Mouse (Mus musculus): ENCODE measurements around the gene Gm21903. TPM values are rescaled to one million over a fixed set of nuclear protein-coding genes. Genes with fewer than 3 reads are reported as not detected.
"Not testable (repeated sequence)": the region's sequence is repeated elsewhere in the genome, so short reads cannot be mapped to it uniquely, and the experiment has no call there.

The Gm21903 gene
- not detected in 2 replicates for polyA plus RNA-seq (2012; rRNA removed)

DNA sequence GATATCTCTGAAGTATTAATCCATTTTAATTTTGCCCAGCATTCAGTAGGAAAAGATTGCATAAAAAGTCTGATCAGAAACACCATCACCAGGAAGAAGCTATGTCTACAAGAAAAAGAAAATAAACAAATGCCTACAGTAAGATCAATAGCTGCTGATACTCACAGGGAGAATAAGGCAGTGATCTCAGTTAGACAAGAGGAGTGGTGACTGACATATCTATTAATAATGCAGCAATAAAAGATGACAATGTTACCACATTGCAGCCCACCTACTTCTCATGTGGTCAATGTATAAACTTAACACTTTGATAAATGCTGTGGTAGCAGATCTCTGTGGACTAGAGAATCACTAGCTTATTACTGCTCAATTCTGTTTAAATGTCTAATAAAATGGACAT is at the start of gene Gm21903:
TSS of gene Gm21903 (minus strand) at position 101 of the 400 bp plus-strand sequence.
- Histone ChIP-seq H3K4me3 (ENCODE audit: insufficient read depth, low read length) (no peak within 1 kb of the TSS), H3K4me1 (ENCODE audit: control insufficient read depth, insufficient read depth, low read length) (no peaks in the 10 kb centered on the region), H3K27ac (ENCODE audit: insufficient read depth, low read length) (no peak within 1 kb of the TSS)
- TF ChIP-seq POLR2A (IDR thresholded peaks at IDR 0.05; ENCODE audit: extremely low read depth, insufficient read depth, low read length) (no peak), CTCF (IDR thresholded peaks at IDR 0.05; ENCODE audit: extremely low read depth, insufficient read depth, low read length) (no peak)

DNA sequence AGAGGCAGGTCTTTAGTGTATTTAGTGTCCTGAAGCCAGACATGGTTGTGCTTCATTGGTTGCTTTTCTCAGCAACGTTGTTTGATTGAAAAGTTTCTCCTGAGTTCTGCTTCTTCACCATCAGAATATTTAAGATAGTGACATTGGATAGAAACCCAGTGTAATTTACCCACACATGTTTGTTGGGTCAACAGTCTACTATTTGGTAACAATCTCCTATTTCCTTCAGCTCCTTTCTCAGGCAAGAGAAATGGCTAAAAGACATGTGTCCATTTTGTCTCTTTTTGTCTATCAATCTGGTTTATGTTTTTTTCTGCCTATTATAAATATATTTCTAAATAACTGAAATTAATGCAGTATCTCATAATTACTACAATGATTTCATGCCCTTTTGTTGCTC is 33.8 kb upstream of the Gm21903 start, which contains the start of gene Esp23:
TSS of gene Esp23 (minus strand) at position 101 of the 400 bp plus-strand sequence.
- TF ChIP-seq CTCF (IDR thresholded peaks at IDR 0.05; ENCODE audit: extremely low read depth, insufficient read depth, low read length) (no peak), POLR2A (IDR thresholded peaks at IDR 0.05; ENCODE audit: extremely low read depth, insufficient read depth, low read length) (no peak)
- Histone ChIP-seq H3K4me3 (ENCODE audit: insufficient read depth, low read length) (no peak within 1 kb of the TSS), H3K4me1 (ENCODE audit: control insufficient read depth, insufficient read depth, low read length) (no peaks in the 10 kb centered on the region), H3K27ac (ENCODE audit: insufficient read depth, low read length) (no peak within 1 kb of the TSS)

DNA sequence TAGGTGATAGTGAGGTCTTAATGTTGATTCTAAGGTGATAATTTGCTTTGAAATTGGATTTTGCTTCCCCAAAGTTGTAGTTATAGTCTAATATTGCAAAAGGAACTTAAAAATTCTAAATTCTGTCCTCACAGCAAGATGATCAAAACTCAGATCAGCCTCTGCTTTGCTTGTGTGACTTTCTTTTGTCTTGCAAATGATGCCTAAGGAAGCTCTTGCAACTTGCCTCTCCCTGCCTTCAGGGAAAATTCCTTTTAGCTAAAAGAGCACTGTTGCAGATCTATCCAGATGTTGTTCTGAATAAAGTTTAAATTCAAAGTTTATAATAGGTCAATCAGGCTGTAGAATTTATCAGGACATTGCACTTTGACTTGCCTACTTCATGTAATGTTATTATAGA is 20.5 kb upstream of the Gm21903 start:
- Histone ChIP-seq H3K4me3 (ENCODE audit: insufficient read depth, low read length) (no peak overlapping the region), H3K27ac (ENCODE audit: insufficient read depth, low read length) (no peak overlapping the region), H3K4me1 (ENCODE audit: control insufficient read depth, insufficient read depth, low read length) (no peaks in the 10 kb centered on the region)
- TF ChIP-seq POLR2A (IDR thresholded peaks at IDR 0.05; ENCODE audit: extremely low read depth, insufficient read depth, low read length) (no peak), CTCF (IDR thresholded peaks at IDR 0.05; ENCODE audit: extremely low read depth, insufficient read depth, low read length) (no peak)

DNA sequence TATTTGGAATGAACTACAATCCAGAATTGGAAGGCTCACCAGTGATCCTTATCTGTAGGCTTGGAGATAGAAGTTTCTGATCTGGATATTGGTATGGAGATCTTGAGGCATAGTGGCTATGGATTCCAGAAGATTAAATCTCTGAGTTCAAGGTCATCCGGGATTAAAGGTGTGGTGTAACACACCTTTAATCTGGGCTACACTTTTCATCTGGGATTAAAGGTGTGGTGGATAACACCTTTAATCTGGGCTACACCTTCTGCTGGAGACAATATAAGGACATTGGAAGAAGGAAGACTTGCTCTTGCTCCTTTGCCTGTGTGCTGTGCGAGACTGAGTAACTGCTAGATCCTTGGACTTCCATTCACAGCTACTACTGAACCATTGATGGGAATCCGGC is 6.7 kb downstream of the Gm21903 start, which contains the start of gene Esp24:
TSS of gene Esp24 (plus strand) at position 301 of the 400 bp plus-strand sequence.
- not testable (repeated sequence) for H3K27ac ChIP-seq (ENCODE audit: insufficient read depth, low read length)

DNA sequence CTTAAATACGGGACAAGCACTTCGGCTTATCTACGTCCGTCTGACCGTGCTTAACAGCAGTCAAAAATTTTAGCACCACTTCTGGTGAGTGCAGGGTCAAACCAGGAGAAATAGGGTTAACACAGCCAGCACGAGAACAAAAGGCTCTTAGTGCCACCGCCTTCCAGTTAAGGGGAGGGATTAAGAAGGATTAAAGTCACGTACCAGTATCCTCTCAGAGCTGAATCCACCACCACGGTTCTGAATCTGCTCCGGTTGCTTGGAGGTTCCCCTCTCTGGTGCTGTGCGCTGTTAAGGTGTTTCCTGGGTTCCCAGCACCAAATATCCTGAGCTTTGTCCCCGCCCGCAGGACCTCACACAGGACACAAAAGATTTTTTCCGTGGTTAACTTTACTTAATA is 26.0 kb downstream of the Gm21903 start:
- no peak overlapping the region for H3K4me3 ChIP-seq (ENCODE audit: insufficient read depth, low read length)
- no peak overlapping the region for H3K27ac ChIP-seq (ENCODE audit: insufficient read depth, low read length)
- no peaks in the 10 kb centered on the region for H3K4me1 ChIP-seq (ENCODE audit: control insufficient read depth, insufficient read depth, low read length)
- TF ChIP-seq POLR2A (IDR thresholded peaks at IDR 0.05; ENCODE audit: extremely low read depth, insufficient read depth, low read length) (no peak), CTCF (IDR thresholded peaks at IDR 0.05; ENCODE audit: extremely low read depth, insufficient read depth, low read length) (no peak)

More for the DNA sequence above, 6.7 kb downstream of the Gm21903 start, which contains the start of gene Esp24:
- H3K4me3 ChIP-seq (ENCODE audit: insufficient read depth, low read length); H3K4me1 ChIP-seq (ENCODE audit: control insufficient read depth, insufficient read depth, low read length): not testable (repeated sequence)

DNA sequence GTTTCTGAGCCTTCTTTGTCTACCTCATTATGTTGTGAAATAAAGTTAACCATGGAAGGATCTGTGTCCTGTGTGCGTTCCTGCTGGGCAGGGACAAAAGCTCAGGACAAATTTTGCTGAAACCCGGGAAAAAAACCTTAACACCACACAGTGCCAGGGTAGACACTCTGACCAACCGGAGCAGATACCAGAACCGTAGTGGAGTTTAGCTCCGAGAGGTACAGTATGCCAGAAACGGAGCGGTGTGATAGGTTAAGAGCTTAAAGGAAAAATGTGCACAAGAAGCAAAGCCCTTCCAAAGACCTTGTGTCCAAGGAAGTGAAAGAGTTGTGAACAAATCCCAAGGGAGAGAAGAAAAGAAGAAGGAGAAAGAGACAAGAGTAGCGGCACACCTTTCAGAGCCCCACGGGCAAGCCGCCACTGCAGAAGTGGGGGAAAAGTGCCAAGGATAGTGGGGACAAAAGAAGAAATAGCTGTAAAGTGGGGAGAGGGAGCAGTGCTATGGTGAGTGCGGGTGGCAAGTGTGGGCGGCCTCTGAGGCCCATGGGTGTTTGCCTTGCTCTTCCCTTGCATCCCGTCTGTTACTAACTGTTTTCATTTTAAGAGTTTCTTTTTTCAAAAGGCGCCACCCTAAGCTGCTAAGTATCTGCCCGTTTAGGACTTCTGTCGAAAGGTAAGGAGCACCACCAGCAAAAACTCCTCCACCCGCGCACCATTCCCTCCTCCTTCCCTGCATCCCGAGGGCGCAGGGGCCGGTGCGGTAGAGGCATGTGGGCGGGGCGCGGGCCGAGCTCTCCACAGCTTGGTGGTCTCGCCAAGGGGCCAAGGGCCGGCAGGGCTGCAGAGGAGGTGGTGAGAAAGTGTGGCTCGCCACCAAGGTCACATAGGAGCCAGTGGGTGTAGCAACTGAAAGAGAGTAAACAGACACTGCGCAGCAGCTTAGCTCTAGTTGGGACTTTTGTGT is 32.2 kb downstream of the Gm21903 start:
- Histone ChIP-seq H3K4me3 (ENCODE audit: insufficient read depth, low read length) (no peak overlapping the region), H3K4me1 (ENCODE audit: control insufficient read depth, insufficient read depth, low read length) (no peaks in the 10 kb centered on the region), H3K27ac (ENCODE audit: insufficient read depth, low read length) (no peak overlapping the region)
- TF ChIP-seq CTCF (IDR thresholded peaks at IDR 0.05; ENCODE audit: extremely low read depth, insufficient read depth, low read length) (no peak), POLR2A (IDR thresholded peaks at IDR 0.05; ENCODE audit: extremely low read depth, insufficient read depth, low read length) (no peak)

DNA sequence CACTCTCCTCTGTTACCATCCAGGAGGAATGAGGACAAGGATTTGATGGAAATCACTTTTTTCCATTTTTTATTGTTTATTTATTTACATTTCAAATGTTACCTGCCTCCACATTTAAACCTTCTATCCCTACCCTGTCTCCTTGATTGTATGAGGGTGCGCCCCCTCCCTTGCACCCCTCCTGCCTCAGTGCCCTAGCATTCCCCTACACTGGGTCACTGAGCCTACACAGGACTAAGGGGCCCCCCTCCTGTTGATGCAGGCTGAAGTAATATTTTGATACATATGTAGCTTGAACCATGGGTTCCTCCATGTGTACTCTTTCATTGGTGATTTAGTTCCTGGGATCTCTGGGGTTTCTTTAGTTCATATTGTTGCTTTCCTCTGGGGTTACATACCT is 33.3 kb downstream of the Gm21903 start:
- H3K4me1 ChIP-seq (ENCODE audit: control insufficient read depth, insufficient read depth, low read length), result no peaks in the 10 kb centered on the region
- no peak overlapping the region for H3K4me3 ChIP-seq (ENCODE audit: insufficient read depth, low read length)
- TF ChIP-seq POLR2A (IDR thresholded peaks at IDR 0.05; ENCODE audit: extremely low read depth, insufficient read depth, low read length) (no peak), CTCF (IDR thresholded peaks at IDR 0.05; ENCODE audit: extremely low read depth, insufficient read depth, low read length) (no peak)
- H3K27ac ChIP-seq (ENCODE audit: insufficient read depth, low read length), result no peak overlapping the region

Other genes starting within 250 kb of the Gm21903 start
- gene Esp24, start 6.6 kb downstream of the Gm21903 start, polyA plus RNA-seq (2012; rRNA removed), result not detected in 2 replicates
- not detected in 2 replicates for gene Esp23, start 33.7 kb upstream of the Gm21903 start, polyA plus RNA-seq (2012; rRNA removed)
- not detected in 2 replicates for gene Esp22, start 52.0 kb upstream of the Gm21903 start, polyA plus RNA-seq (2012; rRNA removed)

Data from cortical plate, adult 2 months (tissue).